Mouse (Mus musculus) embryonic stem cell, embryonic (primary cell): ENCODE data around the gene Retreg3.

Source experiments
- CTCF ChIA-PET, 4 experiments: fragments of 300-600 bp in 2 of 4; fragments of 350-600 bp in 2 of 4; sonication (Branson Sonifier 250); formaldehyde crosslinking; loops; one replicate each; lab custom pipeline; 2022; ENCODE audit warnings: inconsistent platforms in 2 of 4; lab: Charles Lee
- POLR2A ChIA-PET, 4 experiments: fragments of 300-600 bp in 2 of 4; fragments of 350-600 bp in 2 of 4; sonication (Branson Sonifier 250); formaldehyde crosslinking; loops; one replicate each; lab custom pipeline; 2022; ENCODE audit warnings: antibody characterized with exemption in 4 of 4, inconsistent platforms in 1 of 4; lab: Charles Lee

Retreg3 gene

GRCm38 (mm10) chr11:101063676-101064327 is 55.9 kb downstream of the Retreg3 start:
- POLR2A ChIA-PET: interaction anchor here in 3 of 4 experiments (0.7 to 2.0 kb wide), 9 partner anchors 9 to 491 kb away, joined by 3 to 10 read pairs (median 4); partner anchors contain the start of genes Ezh1 (in 1 of the 3), Psmc3ip (in 1 of the 3) and Rab5c (in 1 of the 3)
- CTCF ChIA-PET: interaction anchor here in 3 of 4 experiments (0.5 to 1.6 kb wide), 5 partner anchors 81 to 1596 kb away, joined by 3 to 15 read pairs (median 4); no protein-coding TSS in a partner anchor

- CTCF ChIA-PET: interaction anchor here in 1 of 4 experiments (0.8 to 1.6 kb wide), 3 partner anchors 80 to 127 kb away, joined by 3 to 5 read pairs (median 4); no protein-coding TSS in a partner anchor
- POLR2A ChIA-PET: interaction anchor here in 3 of 4 experiments (0.7 to 2.0 kb wide), 7 partner anchors 17 to 490 kb away, joined by 3 to 10 read pairs (median 4); partner anchors contain the start of genes Psmc3ip (in 1 of the 3) and Rab5c (in 1 of the 3)
Measured at GRCm38 (mm10) chr11:101062971-101063675, 56.6 kb downstream of the Retreg3 start.

GRCm38 (mm10) chr11:101062165-101062884 is 57.4 kb downstream of the Retreg3 start:
- ChIA-PET CTCF (interaction anchor here in 2 of 4 experiments (0.6 to 1.4 kb wide), 3 partner anchors 80 to 118 kb away, joined by 3 to 6 read pairs (median 5); no protein-coding TSS in a partner anchor), POLR2A (interaction anchor here in 3 of 4 experiments (0.6 to 1.1 kb wide), 4 partner anchors 10 to 528 kb away, joined by 3 to 4 read pairs (median 3); no protein-coding TSS in a partner anchor)

GRCm38 (mm10) chr11:101061049-101061448 is 58.6 kb downstream of the Retreg3 start:
- POLR2A ChIA-PET: no interaction called here
- CTCF ChIA-PET: interaction anchor here in 1 of 4 experiments (0.6 kb wide), 1 partner anchor 241 kb away, joined by 3 read pairs; the partner anchor contains the start of gene Becn1

- CTCF ChIA-PET: interaction anchor here in 3 of 4 experiments (0.5 to 4.5 kb wide), 4 partner anchors 76 to 287 kb away, joined by 3 to 51 read pairs (median 4); partner anchors contain the start of gene Becn1 (in 1 of the 3)
- POLR2A ChIA-PET: interaction anchor here in 3 of 4 experiments (1.1 to 2.5 kb wide), 5 partner anchors 9 to 22 kb away, joined by 3 to 12 read pairs (median 6); partner anchors contain the start of genes Naglu (in 3 of the 3) and Coasy (in 1 of the 3)
Measured at GRCm38 (mm10) chr11:101060126-101060525, 59.6 kb downstream of the Retreg3 start.

GRCm38 (mm10) chr11:101059473-101059872 is 60.2 kb downstream of the Retreg3 start:
- ChIA-PET POLR2A (interaction anchor here in 3 of 4 experiments (0.6 to 2.5 kb wide), 9 partner anchors 10 to 385 kb away, joined by 3 to 12 read pairs (median 6); partner anchors contain the start of genes Naglu (in 3 of the 3), Coasy (in 1 of the 3), Retreg3 (in 1 of the 3) and Tubg1 (in 1 of the 3)), CTCF (interaction anchor here (0.5 to 5.3 kb wide), 14 partner anchors 10 to 335 kb away, joined by 3 to 51 read pairs (median 4); partner anchors contain the start of genes Naglu (in 3 of the 4) and Becn1 (in 1 of the 4))

GRCm38 (mm10) chr11:101058726-101059125 is 61.0 kb downstream of the Retreg3 start:
- CTCF ChIA-PET: interaction anchor here (0.5 to 5.3 kb wide), 41 partner anchors 8 to 400 kb away, joined by 3 to 51 read pairs (median 4); partner anchors contain the start of genes Naglu (in 3 of the 4), Atp6v0a1 (in 1 of the 4), Becn1 (in 1 of the 4) and Cavin1 (in 1 of the 4)
- POLR2A ChIA-PET: interaction anchor here (0.6 to 2.5 kb wide), 20 partner anchors 8 to 739 kb away, joined by 3 to 12 read pairs (median 4); partner anchors contain the start of genes Naglu (in 3 of the 4), Atp6v0a1 (in 1 of the 4), Coasy (in 1 of the 4) and Eif1 (in 1 of the 4)

GRCm38 (mm10) chr11:101057860-101058259 is 61.8 kb downstream of the Retreg3 start:
- POLR2A ChIA-PET: interaction anchor here in 3 of 4 experiments (0.5 to 2.0 kb wide), 21 partner anchors 9 to 738 kb away, joined by 3 to 7 read pairs (median 3); partner anchors contain the start of genes Naglu (in 2 of the 3), Atp6v0a1 (in 1 of the 3), Coasy (in 1 of the 3) and Eif1 (in 1 of the 3)
- CTCF ChIA-PET: interaction anchor here (0.5 to 5.3 kb wide), 110 partner anchors 8 to 1272 kb away, joined by 3 to 51 read pairs (median 4); partner anchors contain the start of genes Naglu (in 4 of the 4), Atp6v0a1 (in 2 of the 4), Coasy (in 2 of the 4) and Tubg2 (in 2 of the 4)

GRCm38 (mm10) chr11:101056885-101057284 is 62.8 kb downstream of the Retreg3 start:
- ChIA-PET POLR2A (interaction anchor here in 2 of 4 experiments (0.6 to 2.0 kb wide), 9 partner anchors 10 to 674 kb away, joined by 3 to 8 read pairs (median 3); partner anchors contain the start of gene Naglu (in 1 of the 2)), CTCF (interaction anchor here (0.5 to 5.3 kb wide), 26 partner anchors 9 to 909 kb away, joined by 3 to 51 read pairs (median 6); partner anchors contain the start of genes Naglu (in 2 of the 4) and Atp6v0a1 (in 1 of the 4))

GRCm38 (mm10) chr11:101055418-101055817 is 64.3 kb downstream of the Retreg3 start:
- POLR2A ChIA-PET: interaction anchor here in 2 of 4 experiments (0.9 to 1.4 kb wide), 7 partner anchors 9 to 84 kb away, joined by 3 to 9 read pairs (median 3); partner anchors contain the start of genes Cavin1 (in 1 of the 2) and Naglu (in 1 of the 2)
- CTCF ChIA-PET: interaction anchor here in 3 of 4 experiments (0.5 to 5.3 kb wide), 11 partner anchors 8 to 116 kb away, joined by 3 to 39 read pairs (median 3); partner anchors contain the start of gene Plekhh3 (in 1 of the 3)

GRCm38 (mm10) chr11:101053974-101054373 is 65.7 kb downstream of the Retreg3 start:
- POLR2A ChIA-PET: interaction anchor here in 1 of 4 experiments (1.0 kb wide), 1 partner anchor 60 kb away, joined by 3 read pairs; no protein-coding TSS in a partner anchor
- CTCF ChIA-PET: interaction anchor here (0.6 to 1.6 kb wide), 10 partner anchors 67 to 309 kb away, joined by 3 to 7 read pairs (median 3); partner anchors contain the start of genes Plekhh3 (in 1 of the 4) and Stat3 (in 1 of the 4)

GRCm38 (mm10) chr11:101052751-101053473 is 66.8 kb downstream of the Retreg3 start:
- ChIA-PET CTCF (interaction anchor here in 3 of 4 experiments (0.5 to 2.1 kb wide), 11 partner anchors 14 to 308 kb away, joined by 3 to 12 read pairs (median 4); no protein-coding TSS in a partner anchor), POLR2A (interaction anchor here in 3 of 4 experiments (1.0 to 1.6 kb wide), 9 partner anchors 9 to 147 kb away, joined by 3 to 7 read pairs (median 3); partner anchors contain the start of gene Atp6v0a1 (in 2 of the 3))

GRCm38 (mm10) chr11:101051617-101052016 is 68.1 kb downstream of the Retreg3 start:
- POLR2A ChIA-PET: no interaction called here
- CTCF ChIA-PET: interaction anchor here in 3 of 4 experiments (0.6 to 2.1 kb wide), 5 partner anchors 15 to 197 kb away, joined by 3 to 12 read pairs (median 4); no protein-coding TSS in a partner anchor

- POLR2A ChIA-PET: no interaction called here
- CTCF ChIA-PET: interaction anchor here in 3 of 4 experiments (0.6 to 2.1 kb wide), 3 partner anchors 16 to 197 kb away, joined by 3 to 12 read pairs (median 4); no protein-coding TSS in a partner anchor
Measured at GRCm38 (mm10) chr11:101051051-101051493, 68.6 kb downstream of the Retreg3 start.

GRCm38 (mm10) chr11:101050359-101050758 is 69.3 kb downstream of the Retreg3 start:
- ChIA-PET CTCF (interaction anchor here in 2 of 4 experiments (0.7 to 0.8 kb wide), 2 partner anchors 8 to 72 kb away, joined by 3 read pairs; no protein-coding TSS in a partner anchor), POLR2A (interaction anchor here in 1 of 4 experiments (1.2 to 1.3 kb wide), 2 partner anchors 19 to 80 kb away, joined by 3 read pairs; partner anchors contain the start of genes Cavin1 and Naglu)
